Mouse (Mus musculus): Measurements from ENCODE around the gene Lypd3.
"Not testable (repeated sequence)": the region's sequence is repeated elsewhere in the genome, so short reads cannot be mapped to it uniquely, and the experiment has no call there.

Lypd3 gene

DNA sequence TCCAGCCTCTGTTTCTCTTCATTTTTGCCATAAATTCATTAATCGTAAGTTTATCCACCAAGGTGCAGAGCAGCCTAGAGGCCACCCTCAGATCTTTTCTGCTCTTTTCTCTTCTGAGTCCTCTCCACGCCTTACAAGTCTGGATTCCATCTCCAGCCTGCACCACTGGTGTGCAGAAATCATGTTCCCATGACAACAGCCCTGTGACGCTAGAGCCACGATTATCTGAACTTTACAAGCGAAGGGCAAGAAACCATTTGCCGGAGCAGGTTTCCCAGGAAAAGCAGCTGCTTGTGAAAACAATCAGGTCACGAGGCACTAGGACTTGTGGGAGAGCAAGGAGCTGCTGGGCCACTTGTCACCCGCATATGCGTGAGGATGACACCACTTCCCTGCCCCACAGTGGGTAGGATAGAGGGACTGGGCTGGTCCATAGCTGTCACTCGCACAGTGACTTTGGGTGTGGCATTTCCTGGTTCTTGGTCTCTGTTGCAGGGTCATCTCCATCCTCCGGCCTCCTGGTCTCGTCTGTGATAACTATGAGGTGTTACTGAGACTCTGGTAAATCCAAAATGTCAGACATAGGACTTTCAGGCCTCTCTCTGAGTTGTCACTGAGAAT is 23.5 kb downstream of the Lypd3 start:
- in situ Hi-C loops (cut with MboI; ENCODE audit: low sequenced_read_pairs): no loop called here

DNA sequence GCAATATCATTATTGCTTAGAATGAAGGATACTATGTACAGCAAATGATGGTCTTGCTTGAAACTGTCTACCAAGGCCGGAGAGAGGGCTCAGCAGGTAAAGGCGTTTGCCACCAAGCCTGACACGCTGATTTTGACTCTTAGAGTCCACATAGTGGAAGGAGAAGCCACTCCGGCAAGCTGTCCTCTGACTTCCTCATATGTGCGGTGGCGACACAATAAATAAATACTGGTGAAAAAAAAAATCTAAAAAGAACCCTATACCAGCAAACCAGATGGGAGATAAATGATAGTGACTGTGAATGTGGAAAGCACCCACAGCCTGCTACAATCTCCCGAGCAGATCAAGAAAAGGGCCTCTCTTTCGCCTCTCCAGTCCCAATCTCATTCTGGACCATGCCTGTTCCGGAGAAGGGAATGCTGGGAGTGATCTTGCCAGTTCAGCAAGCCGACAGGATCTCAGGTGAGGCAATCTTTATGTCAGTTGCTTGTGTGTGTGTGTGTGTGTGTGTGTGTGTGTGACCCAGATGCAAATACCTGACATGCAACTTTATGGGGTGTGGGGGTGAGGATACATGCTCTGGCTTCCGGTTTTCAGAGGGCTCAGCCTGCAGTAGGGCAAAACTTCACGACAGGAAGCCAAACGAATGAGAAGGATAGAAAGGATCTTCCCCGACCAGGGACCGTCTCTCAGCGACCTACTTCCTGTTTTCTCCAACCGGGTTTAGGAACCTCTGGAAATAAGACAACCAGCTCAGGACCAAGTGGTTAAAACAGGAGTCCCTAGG is 25.0 kb downstream of the Lypd3 start:
- in situ Hi-C loops (cut with MboI; ENCODE audit: low sequenced_read_pairs): no loop called here

DNA sequence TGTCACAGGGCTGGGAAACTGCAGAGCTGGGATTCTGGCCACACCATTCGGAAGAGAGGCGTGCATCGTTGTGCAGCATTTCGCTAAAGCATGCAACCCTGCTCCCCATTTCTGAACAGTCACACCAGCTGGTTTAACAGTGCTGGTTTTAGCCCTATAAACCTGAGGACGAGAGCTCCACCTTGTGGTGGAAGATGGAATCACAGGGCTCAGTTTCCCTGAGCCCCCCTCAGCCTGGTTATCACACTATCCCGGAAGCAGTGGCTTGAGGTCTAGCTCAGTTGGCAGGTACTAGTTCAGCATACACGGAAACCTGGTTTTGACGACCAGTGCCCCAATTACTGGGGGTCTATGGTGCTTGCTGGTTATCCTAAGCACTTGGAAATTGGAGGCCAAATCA is 26.2 kb downstream of the Lypd3 start:
- in situ Hi-C loops (cut with MboI; ENCODE audit: low sequenced_read_pairs): no loop called here

DNA sequence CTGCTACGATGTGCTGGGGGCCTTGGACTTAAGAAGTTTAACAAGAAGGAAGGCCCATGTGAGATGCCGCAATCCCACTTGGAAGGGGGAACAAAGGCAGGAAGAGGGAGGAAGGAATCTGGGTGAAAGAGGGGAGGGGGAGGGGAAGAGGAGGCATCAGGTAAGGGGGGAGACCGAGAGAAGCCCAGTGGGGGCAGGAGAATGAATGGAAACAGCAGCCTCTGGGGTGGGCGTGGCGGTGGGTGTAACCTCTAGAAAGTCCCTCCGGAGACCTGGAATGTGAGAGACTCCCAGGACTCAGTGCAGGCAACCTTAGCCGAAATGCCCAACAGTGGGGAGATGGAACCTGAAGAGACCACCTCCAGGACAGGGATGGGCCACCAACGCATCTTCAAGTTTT is 28.0 kb downstream of the Lypd3 start:
- in situ Hi-C loops (cut with MboI; ENCODE audit: low sequenced_read_pairs): no loop called here

DNA sequence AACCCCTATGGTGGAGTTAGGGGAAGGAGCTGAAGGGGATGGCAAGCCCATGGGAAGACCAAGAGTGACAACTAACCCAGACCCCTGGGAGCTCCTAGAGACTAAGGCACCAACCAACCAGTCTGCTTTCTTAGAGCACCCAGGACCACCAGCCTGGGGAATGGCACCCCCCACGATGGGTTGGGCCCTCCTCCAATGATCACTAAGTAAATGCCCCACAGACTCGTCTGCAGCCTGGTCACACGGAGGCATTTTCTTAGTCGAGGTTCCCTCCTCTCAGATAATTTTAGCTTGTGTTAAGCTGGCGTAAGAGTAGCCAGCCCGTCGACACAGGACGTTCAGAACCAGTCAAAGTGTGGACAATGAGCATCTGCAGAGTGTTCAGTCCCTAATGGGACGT is 28.6 kb downstream of the Lypd3 start:
- in situ Hi-C loops (cut with MboI; ENCODE audit: low sequenced_read_pairs): no loop called here

DNA sequence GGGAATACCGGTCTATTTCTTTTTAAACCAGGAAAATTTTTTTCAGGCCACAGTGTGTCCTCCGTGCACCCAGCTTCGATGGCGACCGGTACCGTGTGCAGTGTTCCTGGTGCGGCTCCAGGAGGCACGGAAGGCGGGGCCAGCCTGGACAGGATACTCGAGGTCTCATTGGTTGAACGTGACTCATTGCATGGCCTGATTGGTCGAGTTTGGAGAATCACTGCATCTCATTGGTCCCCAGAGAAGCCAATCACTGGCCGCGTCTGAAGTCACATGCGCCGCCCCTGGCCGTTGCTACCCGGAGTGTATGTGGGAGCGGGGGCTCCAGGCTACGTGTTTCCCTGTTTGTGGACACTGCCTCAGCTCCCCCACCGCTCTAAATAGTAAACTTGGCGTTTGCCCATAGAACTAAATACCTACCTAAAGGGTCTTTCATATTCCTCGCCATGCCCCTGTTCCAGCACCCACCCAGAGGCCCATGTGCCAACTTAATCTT is 35.6 kb downstream of the Lypd3 start:
- in situ Hi-C loops (cut with MboI; ENCODE audit: low sequenced_read_pairs): no loop called here

DNA sequence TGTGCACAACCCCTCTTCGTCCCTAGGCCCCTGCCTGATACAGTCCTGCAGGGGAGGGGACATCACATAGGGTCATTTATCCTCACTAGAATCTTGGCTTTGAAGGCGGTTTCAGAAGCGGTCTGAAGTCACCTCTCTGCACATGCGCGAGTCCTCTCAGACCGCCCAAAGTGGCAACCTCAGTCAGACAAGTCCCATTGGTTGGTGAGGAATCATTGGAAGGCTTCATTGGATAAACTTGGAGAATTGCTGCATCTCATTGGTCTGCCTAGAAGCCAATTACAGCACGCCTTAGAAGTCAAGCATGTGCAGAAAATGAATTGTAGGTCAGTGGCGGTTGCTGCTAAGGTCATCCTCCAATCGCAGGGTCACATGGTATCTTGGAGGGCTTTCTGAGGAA is 40.2 kb downstream of the Lypd3 start, which contains the start of gene Tex101:
TSS of gene Tex101 (minus strand) at position 101 of the 400 bp plus-strand sequence.
- in situ Hi-C loops (cut with MboI; ENCODE audit: low sequenced_read_pairs): no loop called here

DNA sequence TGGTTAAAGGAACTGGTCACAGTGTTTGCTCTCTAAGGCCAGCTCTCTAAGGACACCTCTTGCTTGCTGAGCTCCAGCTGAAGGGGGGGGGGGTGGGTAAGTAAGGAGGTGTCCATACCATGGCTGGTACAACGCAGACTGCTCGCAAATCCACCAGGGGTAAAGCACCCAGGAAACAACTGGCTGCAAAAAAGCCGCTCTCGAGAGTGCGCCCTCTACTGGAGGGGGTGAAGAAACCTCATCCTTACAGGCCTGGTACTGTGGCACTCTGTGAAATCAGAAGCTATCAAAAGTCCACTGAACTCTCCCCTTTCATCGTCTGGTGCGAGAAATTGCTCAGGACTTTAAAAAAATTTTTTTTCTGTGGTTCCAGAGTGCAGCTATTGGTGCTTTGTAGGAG is 47.8 kb downstream of the Lypd3 start:
- in situ Hi-C loops (cut with MboI; ENCODE audit: low sequenced_read_pairs): not testable (repeated sequence)

DNA sequence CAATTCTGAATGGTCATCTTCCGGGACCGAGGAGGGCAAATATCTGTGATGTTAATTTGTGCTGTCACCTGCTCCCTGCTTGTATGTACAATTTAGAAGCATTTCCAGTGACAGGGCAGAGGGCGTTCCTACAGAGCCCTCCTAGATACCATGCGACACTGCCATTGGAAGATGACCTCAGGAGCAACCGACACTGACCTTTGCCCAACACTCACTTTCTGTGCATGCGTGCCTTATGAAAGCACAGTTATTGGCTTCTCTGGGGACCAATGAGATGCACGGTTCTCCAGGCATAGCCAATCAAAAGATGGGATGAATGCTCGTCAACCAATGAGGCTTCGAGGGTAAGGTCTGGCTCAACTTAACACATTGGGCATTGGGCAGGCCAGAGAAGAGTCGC is 51.2 kb downstream of the Lypd3 start:
- in situ Hi-C loops (cut with MboI; ENCODE audit: low sequenced_read_pairs): not testable (repeated sequence)

All from CH12F3 (cell line).